Mouse (Mus musculus) liver, embryonic 11.5 days (tissue): Measurements from ENCODE around the gene Ak2. TPM values are rescaled to one million over a fixed set of nuclear protein-coding genes. Genes with fewer than 3 reads are reported as not detected.

Experiments
- ATAC-seq: fragments of 200-750 bp; cut with Nextera tagmentation; replicated peaks from 2 replicates; pipeline ENCODE4 v1.8.0; 2017; ENCODE audit warnings: moderate number of reproducible peaks, mild to moderate bottlenecking, moderate TSS enrichment, moderate library complexity; ENCODE audit not compliant: low FRiP score
- DNase-seq: peaks from one replicate; pipeline ENCODE4 v3.0.0-alpha.2; 2017; ENCODE audit warnings: low spot score
- H3K27ac ChIP-seq: fragments of 300-500 bp; sonication (generic); 2 replicates; pipeline ENCODE4 v1.5.1; 2014; ENCODE audit warnings: mild to moderate bottlenecking, low read depth, low read length, control low read depth
- H3K27me3 ChIP-seq: fragments of 300-500 bp; sonication (generic); replicated peaks from 2 replicates; pipeline ENCODE4 v1.6.1; 2014; ENCODE audit warnings: low read length, mixed read lengths; ENCODE audit not compliant: control insufficient read depth, insufficient read depth
- H3K36me3 ChIP-seq: fragments of 300-500 bp; sonication (generic); 2 replicates; pipeline ENCODE4 v1.6.1; 2014; ENCODE audit warnings: mild to moderate bottlenecking, low read length, moderate library complexity, mixed read lengths; ENCODE audit not compliant: control insufficient read depth, insufficient read depth
- H3K4me1 ChIP-seq: fragments of 300-500 bp; sonication (generic); replicated peaks from 2 replicates; pipeline ENCODE4 v1.6.1; 2014; ENCODE audit warnings: low read length, mixed read lengths; ENCODE audit not compliant: control insufficient read depth, insufficient read depth
- H3K4me2 ChIP-seq: fragments of 300-500 bp; sonication (generic); 2 replicates; pipeline ENCODE4 v1.6.1; 2014; ENCODE audit warnings: mild to moderate bottlenecking, control low read depth, moderate library complexity
- H3K4me3 ChIP-seq: fragments of 300-500 bp; sonication (generic); 2 replicates; pipeline ENCODE4 v1.5.1; 2014; ENCODE audit warnings: low read depth, low read length, control low read depth
- H3K9ac ChIP-seq: fragments of 300-500 bp; sonication (generic); 2 replicates; pipeline ENCODE4 v1.6.1; 2014; ENCODE audit warnings: low read depth, low read length, control low read depth
- H3K9me3 ChIP-seq: fragments of 300-500 bp; sonication (generic); 2 replicates; pipeline ENCODE4 v1.6.1; 2016; ENCODE audit warnings: low read length, inconsistent platforms, mixed read lengths; ENCODE audit not compliant: control insufficient read depth
- WGBS: fragments of 180-500 bp; shearing (Covaris S2); extraction: QIAGEN DNeasy Blood & Tissue Kit; methylation state at CpG from one replicate; pipeline ENCODE4 v1.1.7; 2014; 5-methylcytosine and 5-hydroxymethylcytosine counted together
- polyA plus RNA-seq: library from polyadenylated mRNA; unstranded; fragments of >200 nt; fragmentation: Nextera tagmentation; extraction: Ambion mirVana; gene quantifications from 2 replicates; pipeline ENCODE4 v1.2.1, GENCODE M21; 2014

Ak2 gene
- polyA plus RNA-seq, 1 experiment from 2014 or later, result 256 TPM

DNA sequence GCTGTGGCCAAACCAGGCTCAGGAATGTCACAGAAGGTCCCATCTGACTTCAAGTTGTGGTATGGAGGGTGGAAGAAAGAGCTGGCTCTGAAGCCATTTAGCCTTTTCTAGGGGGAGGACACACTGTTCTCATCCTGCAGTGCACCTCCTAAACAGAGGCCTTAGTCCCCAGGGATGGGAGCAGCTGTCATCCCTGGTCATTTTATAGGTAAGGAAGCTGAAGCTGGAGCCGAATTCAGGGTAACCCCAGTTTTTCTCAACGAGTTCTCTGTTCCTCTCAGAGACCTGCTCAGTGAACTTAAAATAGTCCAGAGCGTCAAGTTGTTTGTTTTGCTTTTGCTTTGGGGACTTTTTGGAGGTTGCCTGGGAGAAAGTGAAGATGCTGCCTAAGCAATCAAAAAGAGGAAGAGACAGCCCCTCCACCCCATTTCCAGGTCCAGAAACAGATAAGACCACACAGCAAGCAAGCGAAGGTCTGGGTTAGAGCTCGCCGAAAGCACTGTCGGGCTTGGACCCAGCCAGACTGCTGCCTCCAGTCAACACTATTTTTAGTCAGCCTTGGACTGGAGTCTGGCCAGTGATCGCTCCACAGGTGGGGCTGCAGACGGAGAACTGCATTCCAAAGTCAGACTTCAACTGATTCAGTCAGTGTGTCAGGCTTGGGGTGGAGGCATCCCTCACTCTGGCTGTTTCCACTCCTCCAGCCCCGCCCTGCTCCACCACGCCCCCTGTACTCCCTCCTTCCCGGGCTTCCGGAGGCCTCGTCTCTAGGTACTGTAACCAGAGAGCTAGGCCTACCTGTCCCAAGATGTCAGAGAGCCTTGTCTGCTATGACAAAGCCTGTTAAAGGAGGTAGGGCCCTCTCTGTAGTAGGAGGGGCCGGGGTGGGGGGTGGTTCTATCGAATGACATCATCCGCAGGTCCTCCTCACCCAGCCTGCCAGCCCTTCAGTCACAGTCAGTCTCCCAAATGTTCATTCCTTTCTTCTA, 41.5 kb downstream of the Ak2 start:
- Histone ChIP-seq H3K27ac (peak overlapping the region; percentile 58; the same call in 1 of the 2 replicates), H3K4me2 (peak overlapping the region; percentile 58), H3K27me3 (peaks cover 2% of the 10 kb centered on the region; the same call in 1 of the 2 replicates), H3K4me1 (peaks cover 20% of the 10 kb centered on the region), H3K36me3 (no peaks in the 10 kb centered on the region), H3K9me3 (no peaks in the 10 kb centered on the region), H3K4me3 (0 out of 2 replicates have a peak overlapping the region, but pooled peaks have one; percentile 8), H3K9ac (0 out of 2 replicates have a peak overlapping the region, but pooled peaks have one; percentile 7)
- 9% methylated on average over 17 of the region's 17 CpGs for WGBS
- ATAC-seq, result peak; percentile 64; the same call in 1 of the 2 replicates
- peak; percentile 60 for DNase-seq

DNA sequence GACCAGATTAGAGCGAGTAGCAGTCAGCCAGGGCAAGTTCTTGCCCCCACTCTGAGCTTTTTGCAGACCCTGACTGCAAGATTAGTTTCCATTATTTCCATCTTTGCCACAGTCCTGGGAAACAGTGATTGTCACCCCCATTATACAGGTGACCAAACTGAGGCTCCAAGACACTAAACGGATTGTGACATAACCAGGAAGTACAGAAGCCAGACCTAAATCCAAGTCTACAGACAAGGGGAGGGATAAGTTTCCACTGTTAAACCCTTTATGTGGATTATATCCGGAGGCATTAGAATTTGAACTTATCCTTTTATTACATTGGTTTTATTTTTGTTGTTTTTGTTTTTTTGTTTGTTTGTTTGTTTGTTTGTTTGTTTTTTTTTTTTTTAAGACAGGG, 42.5 kb downstream of the Ak2 start:
- H3K4me2 ChIP-seq, result no peak overlapping the region; the same call in 1 of the 2 replicates
- H3K4me3 ChIP-seq, result no peak overlapping the region
- H3K9me3 ChIP-seq, result no peaks in the 10 kb centered on the region
- no peak overlapping the region for H3K9ac ChIP-seq
- ATAC-seq (no peak), DNase-seq (no peak)
- H3K27ac ChIP-seq, result no peak overlapping the region
- H3K4me1 ChIP-seq, result peaks cover 20% of the 10 kb centered on the region
- H3K27me3 ChIP-seq, result peaks cover 2% of the 10 kb centered on the region; the same call in 1 of the 2 replicates
- H3K36me3 ChIP-seq, result no peaks in the 10 kb centered on the region
- WGBS, result 80% methylated on average over 3 of the region's 3 CpGs

DNA sequence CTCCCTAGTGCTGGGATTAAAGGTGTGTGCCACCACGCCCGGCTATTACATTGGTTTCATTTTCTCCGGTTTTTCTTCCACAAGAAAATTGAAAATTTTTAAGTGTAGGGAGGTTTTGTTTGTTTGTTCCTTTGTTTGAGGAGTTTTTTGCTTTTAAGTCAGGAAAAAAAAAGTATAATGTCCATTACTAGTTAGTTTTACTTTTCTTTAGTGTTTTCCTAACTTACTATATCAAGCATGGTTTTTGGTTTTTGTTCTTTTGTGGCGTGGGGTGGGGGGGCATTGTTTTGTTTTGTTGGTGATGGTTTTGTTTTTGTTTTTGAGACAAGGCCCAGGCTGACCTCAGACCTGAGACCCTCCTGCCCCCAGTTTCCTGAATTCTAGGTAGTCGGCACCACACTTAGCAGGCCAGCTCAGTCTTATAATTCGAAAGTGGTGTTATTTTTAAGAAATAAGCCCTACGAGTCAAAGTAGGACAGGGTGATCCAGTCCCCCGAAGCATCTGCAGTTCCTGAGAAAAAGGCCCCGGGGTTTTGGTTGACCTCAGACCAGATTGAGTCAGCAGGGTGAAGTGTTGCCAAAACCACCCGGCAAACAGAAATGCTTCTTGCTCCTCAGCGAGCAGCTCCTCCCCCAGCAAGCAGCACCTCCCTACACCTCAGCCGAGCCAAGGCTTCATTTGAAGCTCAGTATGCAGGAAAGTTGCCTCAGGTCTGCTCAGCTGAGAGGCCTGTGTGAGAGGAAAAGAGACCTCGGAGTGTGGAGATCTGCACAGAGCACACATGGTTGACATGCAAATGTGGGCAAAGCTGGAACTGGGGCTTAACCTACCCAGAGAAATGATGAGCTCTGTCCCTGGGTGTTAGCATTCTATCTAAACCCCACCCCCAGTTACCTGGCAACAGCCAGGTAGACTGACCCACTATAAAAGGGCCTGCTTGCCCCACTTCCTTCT, 43.2 kb downstream of the Ak2 start:
- WGBS, result 48% methylated on average over 13 of the region's 13 CpGs
- Histone ChIP-seq H3K9ac (no peak overlapping the region), H3K4me3 (no peak overlapping the region), H3K27ac (no peak overlapping the region), H3K4me2 (no peak overlapping the region), H3K36me3 (no peaks in the 10 kb centered on the region), H3K4me1 (peaks cover 20% of the 10 kb centered on the region), H3K27me3 (peaks cover 2% of the 10 kb centered on the region; the same call in 1 of the 2 replicates), H3K9me3 (no peaks in the 10 kb centered on the region)
- no peak for DNase-seq
- ATAC-seq, result no peak

DNA sequence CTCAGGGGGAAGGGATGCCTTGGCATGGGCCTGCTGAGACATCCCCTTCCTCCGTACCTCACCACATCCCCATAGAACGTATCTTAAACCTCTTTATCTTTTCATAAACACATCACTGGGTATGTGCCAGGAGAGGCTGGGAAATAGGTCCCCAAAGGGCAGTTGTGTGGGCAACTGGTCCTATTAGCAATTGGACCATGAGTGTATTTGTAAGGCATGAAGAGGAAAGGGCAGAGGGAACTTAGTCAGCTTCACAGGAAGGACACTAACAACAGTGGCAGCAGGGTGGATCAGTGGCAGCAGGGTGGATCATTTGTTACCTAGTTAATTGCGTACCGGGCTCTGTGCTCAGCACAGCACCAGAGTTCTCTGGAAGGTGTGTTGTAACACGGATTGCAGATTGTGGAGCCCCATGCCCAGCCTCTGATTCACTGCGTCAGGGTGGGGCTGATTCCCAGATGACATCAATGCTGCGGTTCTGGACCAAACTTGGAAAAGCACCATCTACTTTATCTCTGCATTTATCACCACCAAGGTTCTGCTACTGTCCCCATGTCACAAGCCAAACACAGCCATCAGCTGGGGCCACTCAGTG, 44.2 kb downstream of the Ak2 start:
- DNase-seq (no peak), ATAC-seq (no peak)
- WGBS, result 47% methylated on average over 7 of the region's 7 CpGs
- no peak overlapping the region for H3K9ac ChIP-seq
- no peaks in the 10 kb centered on the region for H3K36me3 ChIP-seq
- no peak overlapping the region for H3K27ac ChIP-seq
- H3K4me1 ChIP-seq, result peaks cover 20% of the 10 kb centered on the region
- H3K27me3 ChIP-seq, result peaks cover 2% of the 10 kb centered on the region; the same call in 1 of the 2 replicates
- H3K4me2 ChIP-seq, result no peak overlapping the region
- no peak overlapping the region for H3K4me3 ChIP-seq
- no peaks in the 10 kb centered on the region for H3K9me3 ChIP-seq

DNA sequence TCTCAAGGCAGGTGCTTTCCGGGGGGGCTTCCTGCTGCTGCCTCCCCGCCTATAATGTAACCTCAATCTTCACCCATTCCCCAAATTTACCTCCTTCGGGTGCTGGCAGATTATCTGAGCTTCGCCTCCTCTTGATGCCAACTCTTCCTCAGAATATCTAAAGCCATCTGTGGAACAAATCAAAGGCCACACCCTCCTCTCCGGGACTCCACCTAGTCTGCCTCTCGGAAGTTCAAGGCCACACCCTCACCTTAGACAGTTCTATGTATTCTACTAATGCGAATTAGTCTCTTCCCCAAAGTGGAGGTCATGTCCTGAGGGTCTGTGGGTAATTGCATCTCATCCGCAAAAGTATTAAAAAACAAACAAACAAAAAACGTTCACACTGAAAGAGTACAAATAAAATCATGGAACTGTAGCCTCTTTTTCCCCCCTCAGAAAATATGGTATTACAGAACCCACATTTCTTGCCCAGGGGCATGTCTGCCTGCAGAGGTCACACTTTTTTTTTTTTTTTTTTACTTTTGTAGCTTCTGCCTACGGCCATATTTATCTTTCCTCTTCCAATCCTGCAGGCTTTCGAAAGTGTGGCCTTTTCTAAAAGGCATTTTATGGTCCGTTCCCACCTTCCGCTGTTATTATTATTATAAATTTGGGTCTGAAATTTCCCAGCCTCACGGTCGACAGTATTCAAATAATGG, 56.1 kb downstream of the Ak2 start:
- peaks cover 48% of the 10 kb centered on the region for H3K27me3 ChIP-seq

DNA sequence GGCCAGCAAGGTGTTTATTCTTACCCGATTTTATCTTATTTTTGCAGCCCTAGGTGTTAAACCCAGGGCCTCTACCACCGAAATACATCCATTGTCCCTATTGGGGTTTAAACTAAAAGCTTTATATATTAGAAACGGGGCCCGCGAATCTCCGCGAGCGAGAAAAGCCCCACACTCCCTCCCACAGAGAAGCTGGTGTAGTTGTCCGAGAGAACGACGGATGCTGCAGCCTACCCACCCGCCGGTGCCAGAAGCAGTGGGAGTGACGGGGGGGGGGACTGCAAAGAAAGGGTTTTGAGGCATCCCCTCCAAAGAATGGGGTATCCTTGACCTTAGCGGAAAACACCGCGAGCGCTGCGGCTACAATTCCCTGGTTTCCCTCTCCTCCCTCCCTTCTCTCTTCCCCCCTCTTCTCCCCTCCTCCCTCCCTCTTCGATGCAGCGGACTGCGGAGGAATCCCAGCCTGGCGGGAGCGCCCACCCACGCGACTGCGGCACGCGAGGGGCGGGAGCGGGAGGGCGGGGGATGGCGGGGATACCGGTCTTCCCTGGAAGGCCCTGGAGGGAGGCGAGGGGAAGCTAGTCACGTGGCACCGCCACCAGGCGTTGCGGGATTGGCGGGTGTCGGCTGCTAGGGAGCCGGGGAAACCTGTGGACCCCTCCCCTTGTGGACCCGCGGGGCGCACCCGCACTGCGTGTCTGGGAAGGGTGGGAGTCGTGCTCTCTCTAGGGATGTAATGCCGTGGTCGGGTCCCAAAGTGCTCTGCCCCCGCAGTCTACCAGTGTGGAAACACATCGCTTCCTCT, 56.9 kb downstream of the Ak2 start:
- Histone ChIP-seq H3K9me3 (no peaks in the 10 kb centered on the region), H3K4me3 (peak overlapping the region; percentile 61), H3K27ac (no peak overlapping the region), H3K27me3 (peaks cover 48% of the 10 kb centered on the region), H3K36me3 (no peaks in the 10 kb centered on the region), H3K4me1 (peaks cover 36% of the 10 kb centered on the region), H3K9ac (peak overlapping the region; percentile 62), H3K4me2 (peak overlapping the region; percentile 97)
- ATAC-seq (peak; percentile 32; the same call in 1 of the 2 replicates), DNase-seq (peak; percentile 75)
- WGBS, result 1% methylated on average over 52 of the region's 52 CpGs

More for the DNA sequence above, 56.1 kb downstream of the Ak2 start:
- no peak for ATAC-seq
- Histone ChIP-seq H3K9me3 (no peaks in the 10 kb centered on the region), H3K4me1 (peaks cover 36% of the 10 kb centered on the region), H3K9ac (no peak overlapping the region), H3K4me3 (peak overlapping the region; percentile 61), H3K27ac (no peak overlapping the region), H3K4me2 (peak overlapping the region; percentile 97), H3K36me3 (no peaks in the 10 kb centered on the region)
- no peak for DNase-seq
- WGBS, result 11% methylated on average over 15 of the region's 15 CpGs

DNA sequence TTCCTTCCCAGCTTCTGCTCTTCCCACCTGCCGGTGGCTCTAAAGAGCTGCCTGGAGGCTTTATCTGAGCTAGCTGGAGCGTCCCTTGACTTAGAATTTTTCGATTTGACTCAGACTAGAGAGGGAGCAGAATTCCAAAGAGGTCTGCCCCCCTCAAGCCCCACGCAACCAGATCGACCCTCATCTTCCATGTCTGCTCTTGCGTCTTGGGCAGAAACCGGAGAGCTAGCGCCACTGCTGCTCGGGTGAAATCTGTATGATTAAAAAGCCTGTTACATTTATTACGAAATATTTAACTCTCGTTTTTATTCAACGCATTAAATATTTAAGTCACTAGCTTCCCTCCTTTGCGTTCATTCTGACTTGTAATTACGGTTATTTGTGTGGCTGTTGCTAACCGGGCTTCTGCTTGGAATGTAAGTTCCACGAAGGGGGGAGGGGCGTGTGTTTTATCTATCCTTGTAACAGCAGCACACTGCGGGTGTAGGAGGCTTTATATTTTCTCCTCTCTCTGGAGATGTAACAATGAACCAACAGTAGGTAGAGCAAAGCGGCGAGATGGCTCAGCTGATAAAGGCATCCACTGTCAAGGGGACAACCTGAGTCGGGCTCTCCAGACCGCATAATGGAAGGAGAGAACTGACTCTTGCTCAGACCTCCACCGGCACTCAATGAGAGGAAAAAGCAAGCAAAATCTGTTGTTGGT, 57.7 kb downstream of the Ak2 start:
- DNase-seq, result no peak
- peaks cover 48% of the 10 kb centered on the region for H3K27me3 ChIP-seq

More for the DNA sequence above, 57.7 kb downstream of the Ak2 start:
- H3K4me1 ChIP-seq, result peaks cover 36% of the 10 kb centered on the region
- peak overlapping the region; percentile 62 for H3K9ac ChIP-seq
- H3K4me3 ChIP-seq, result peak overlapping the region; percentile 61
- no peaks in the 10 kb centered on the region for H3K9me3 ChIP-seq
- peak overlapping the region; percentile 97 for H3K4me2 ChIP-seq
- no peaks in the 10 kb centered on the region for H3K36me3 ChIP-seq
- H3K27ac ChIP-seq, result no peak overlapping the region
- ATAC-seq, result no peak
- WGBS, result 4% methylated on average over 23 of the region's 23 CpGs
